Mouse (Mus musculus) heart, adult 2 months (tissue): ENCODE measurements around the gene Cct2.
A peak's percentile ranks its signal among the peaks of the same experiment; 100 is the strongest.

Experiments
- CTCF ChIP-seq: fragments of 200-600 bp; IDR thresholded peaks from 2 replicates; pipeline ENCODE4 v1.8.1; 2022; ENCODE audit warnings: antibody characterized with exemption, mild to moderate bottlenecking, moderate library complexity
- EP300 ChIP-seq: fragments of 200-500 bp; IDR thresholded peaks from 2 replicates; pipeline ENCODE4 v1.6.1; 2011; ENCODE audit warnings: low read depth, low read length, control low read depth; ENCODE audit not compliant: insufficient read depth

- TF ChIP-seq EP300 (no peak), CTCF (peak; percentile 51)
Measured at GRCm38 (mm10) chr10:117055668-117056067, 7.9 kb downstream of the Cct2 start.
